Mouse (Mus musculus) kidney, postnatal 14 days (tissue): ENCODE measurements around the gene Mfn1.

Experiments used
- DNase-seq: peaks from one replicate; pipeline ENCODE4 v3.0.0; 2022; ENCODE audit warnings: mixed read lengths

Gene Mfn1

DNA sequence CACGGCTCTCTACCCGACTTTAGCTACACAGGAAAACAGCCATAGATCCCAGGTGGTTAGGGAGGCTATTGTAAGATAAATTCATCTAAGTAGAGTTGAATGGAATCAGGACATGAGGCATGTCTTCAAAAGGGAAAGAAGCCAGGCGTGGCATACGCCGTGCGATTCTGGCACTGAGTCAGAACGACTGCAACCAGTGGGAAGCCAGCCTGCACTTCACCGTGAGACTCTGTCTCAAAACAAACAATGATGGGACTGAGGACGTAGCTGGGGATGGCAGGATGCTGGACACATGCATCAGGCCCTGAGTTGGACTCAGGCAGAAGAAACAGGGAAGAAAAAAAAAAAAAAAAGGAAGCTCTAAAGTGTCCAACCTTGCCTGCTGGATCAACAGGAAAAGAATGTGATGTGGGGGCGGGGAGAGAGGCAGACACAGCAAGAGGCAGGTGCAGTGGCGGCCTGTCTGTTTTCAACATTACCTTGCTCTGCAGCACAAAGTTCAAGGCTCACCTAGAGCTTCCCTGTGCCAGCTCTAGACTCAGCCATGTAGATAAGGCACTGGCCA lies 82.4 kb downstream of the Mfn1 start:
- DNase-seq = peak; percentile 8

- no peak for DNase-seq
Measured at GRCm38 (mm10) chr3:32614786-32615185, 85.5 kb downstream of the Mfn1 start.

DNA sequence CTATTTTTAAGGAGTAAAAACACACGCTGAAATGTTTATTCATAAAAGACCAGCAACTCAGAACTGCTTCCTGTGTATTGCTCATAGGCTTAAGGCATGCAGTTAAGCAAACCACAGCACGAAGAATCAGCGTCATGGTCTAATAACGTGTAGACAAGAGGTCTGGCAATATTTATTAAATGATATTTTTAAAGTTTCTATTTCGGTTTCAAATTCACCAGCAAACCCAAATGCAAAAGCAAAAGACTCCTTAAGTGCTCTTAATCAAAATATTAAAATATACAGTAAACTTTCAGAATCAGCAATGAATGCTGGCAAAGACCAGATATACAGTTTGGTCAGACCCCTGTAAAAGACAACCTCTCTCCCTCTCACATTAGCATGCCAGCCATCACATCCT lies 86.1 kb downstream of the Mfn1 start:
- DNase-seq = no peak

DNA sequence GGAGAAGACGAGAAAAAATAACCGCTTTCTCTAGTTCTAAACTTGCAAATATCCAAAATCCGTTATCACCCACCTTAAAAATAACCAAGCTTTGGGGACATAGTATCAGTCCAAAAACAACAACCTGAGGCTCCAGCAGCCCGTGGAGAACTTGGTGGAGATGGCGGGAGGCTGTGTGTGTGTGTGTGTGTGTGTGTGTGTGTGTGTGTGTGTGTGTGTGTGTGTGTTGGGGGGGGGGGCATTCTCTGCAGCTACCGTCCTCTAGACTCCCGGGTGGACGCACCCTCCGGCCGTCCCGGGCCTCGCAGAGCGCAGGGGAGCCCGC lies 86.7 kb downstream of the Mfn1 start:
- DNase-seq = no peak

DNA sequence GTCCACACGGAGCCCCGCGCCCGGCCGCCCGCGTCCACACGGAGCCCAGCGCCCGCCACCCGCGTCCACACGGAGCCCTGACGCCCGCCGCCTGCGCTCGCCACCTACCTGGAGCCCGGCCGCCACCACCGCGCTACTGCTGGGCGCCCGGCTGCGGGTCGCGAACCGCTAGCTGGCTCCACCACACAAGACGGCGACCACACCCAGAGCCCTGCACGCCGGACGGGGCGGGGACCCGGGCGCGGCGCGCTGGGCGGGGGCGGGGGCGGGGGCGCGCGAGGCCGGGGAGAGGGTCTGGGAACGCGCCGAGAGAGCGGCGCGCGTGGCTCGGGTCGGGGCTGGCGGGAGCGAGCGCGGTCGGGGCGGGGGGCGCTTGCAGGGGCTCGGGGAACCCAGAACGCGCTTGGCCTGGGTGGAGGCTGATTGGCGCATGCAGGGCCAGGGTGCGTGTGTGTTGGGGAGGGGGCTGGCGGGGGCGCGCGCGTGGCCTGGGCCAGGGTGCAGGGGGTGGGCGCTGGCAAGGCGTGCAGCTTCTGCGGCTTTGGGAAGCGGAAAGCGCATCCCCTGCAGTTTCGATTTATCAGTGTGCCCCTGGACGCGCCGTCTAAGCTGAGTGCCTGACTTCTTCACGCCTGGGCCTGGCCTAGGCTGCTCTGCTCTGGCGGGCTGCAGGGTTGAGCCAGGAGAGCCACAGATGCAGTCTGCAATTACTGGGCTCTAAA lies 87.2 kb downstream of the Mfn1 start, which contains the start of gene Gnb4:
Gene Gnb4, minus strand, starts transcription at position 255 of the 722 bp plus-strand sequence.
- peak; percentile 64 for DNase-seq

GRCm38 (mm10) chr3:32617053-32617642 lies 87.9 kb downstream of the Mfn1 start:
- no peak for DNase-seq

DNA sequence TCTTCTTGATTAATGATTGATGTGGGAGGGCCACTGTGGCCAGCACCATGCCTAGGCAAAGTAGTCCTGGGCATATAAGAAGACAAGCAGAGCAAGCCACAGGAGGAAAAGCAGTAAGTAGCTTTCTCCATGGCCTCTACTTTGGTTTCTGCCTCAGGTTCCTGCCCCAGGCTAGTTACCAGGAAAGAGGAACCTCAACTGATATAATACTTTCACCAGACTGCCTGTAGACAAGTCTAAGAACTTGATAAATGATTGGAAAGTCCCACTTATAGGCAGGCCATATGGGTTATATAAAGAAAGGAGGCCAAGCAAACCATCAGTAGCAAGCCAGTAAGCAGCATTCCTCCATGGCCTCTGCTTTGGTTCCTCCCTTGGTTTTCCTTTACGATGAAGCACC lies 92.4 kb downstream of the Mfn1 start:
- DNase-seq = no peak

GRCm38 (mm10) chr3:32622106-32622505 lies 92.8 kb downstream of the Mfn1 start:
- DNase-seq = no peak

- peak; percentile 20 for DNase-seq
Measured at GRCm38 (mm10) chr3:32628141-32628540, 98.9 kb downstream of the Mfn1 start.
